Mouse (Mus musculus) kidney, embryonic 14.5 days (tissue): ENCODE results near the gene Ube2i. TPM values are rescaled to one million over a fixed set of nuclear protein-coding genes. Genes with fewer than 3 reads are reported as not detected.
"Not testable (repeated sequence)": the region's sequence is repeated elsewhere in the genome, so short reads cannot be mapped to it uniquely, and the experiment has no call there.

Experiments used
- ATAC-seq: fragments of 200-750 bp; cut with Nextera tagmentation; 2 replicates; pipeline ENCODE4 v1.8.0; 2017; ENCODE audit warnings: moderate number of reproducible peaks, mild to moderate bottlenecking, moderate TSS enrichment, moderate library complexity; ENCODE audit not compliant: low FRiP score, low TSS enrichment
- H3K27ac ChIP-seq: fragments of 300-500 bp; sonication (generic); 2 replicates; pipeline ENCODE4 v1.5.1; 2014; ENCODE audit warnings: low read depth, mild to moderate bottlenecking, low read length, moderate library complexity, mixed read lengths
- H3K27me3 ChIP-seq: fragments of 300-500 bp; sonication (generic); 2 replicates; pipeline ENCODE4 v1.6.1; 2014; ENCODE audit warnings: mild to moderate bottlenecking, low read length; ENCODE audit not compliant: control insufficient read depth, insufficient read depth
- H3K36me3 ChIP-seq: fragments of 300-500 bp; sonication (generic); 2 replicates; pipeline ENCODE4 v1.6.1; 2014; ENCODE audit warnings: low read length, mixed read lengths; ENCODE audit not compliant: control insufficient read depth, insufficient read depth
- H3K4me1 ChIP-seq: fragments of 300-500 bp; sonication (generic); 2 replicates; pipeline ENCODE4 v1.6.1; 2014; ENCODE audit warnings: low read length, mixed read lengths; ENCODE audit not compliant: control insufficient read depth, insufficient read depth
- H3K4me2 ChIP-seq: fragments of 300-500 bp; sonication (generic); replicated peaks from 2 replicates; pipeline ENCODE4 v1.6.1; 2014; ENCODE audit warnings: low read depth, mild to moderate bottlenecking, low read length
- H3K4me3 ChIP-seq: fragments of 300-500 bp; sonication (generic); 2 replicates; pipeline ENCODE4 v1.5.1; 2014; ENCODE audit warnings: mild to moderate bottlenecking, low read length
- H3K9ac ChIP-seq: fragments of 300-500 bp; sonication (generic); 2 replicates; pipeline ENCODE4 v1.6.1; 2014; ENCODE audit warnings: low read depth, mild to moderate bottlenecking, low read length, moderate library complexity
- H3K9me3 ChIP-seq: fragments of 300-500 bp; sonication (generic); 2 replicates; pipeline ENCODE4 v1.6.1; 2016; ENCODE audit warnings: low read length; ENCODE audit not compliant: control insufficient read depth
- WGBS: fragments of 180-500 bp; shearing (Covaris S2); extraction: QIAGEN DNeasy Blood & Tissue Kit; methylation state at CpG from one replicate; pipeline ENCODE4 v1.1.7; 2014; 5-methylcytosine and 5-hydroxymethylcytosine counted together
- polyA plus RNA-seq: library from polyadenylated mRNA; unstranded; fragments of >200 nt; fragmentation: Nextera tagmentation; extraction: Ambion mirVana; gene quantifications from 2 replicates; pipeline ENCODE4 v1.2.1, GENCODE M21; 2014

Gene Ube2i
- polyA plus RNA-seq, 1 experiment from 2014 or later = 744 TPM

DNA sequence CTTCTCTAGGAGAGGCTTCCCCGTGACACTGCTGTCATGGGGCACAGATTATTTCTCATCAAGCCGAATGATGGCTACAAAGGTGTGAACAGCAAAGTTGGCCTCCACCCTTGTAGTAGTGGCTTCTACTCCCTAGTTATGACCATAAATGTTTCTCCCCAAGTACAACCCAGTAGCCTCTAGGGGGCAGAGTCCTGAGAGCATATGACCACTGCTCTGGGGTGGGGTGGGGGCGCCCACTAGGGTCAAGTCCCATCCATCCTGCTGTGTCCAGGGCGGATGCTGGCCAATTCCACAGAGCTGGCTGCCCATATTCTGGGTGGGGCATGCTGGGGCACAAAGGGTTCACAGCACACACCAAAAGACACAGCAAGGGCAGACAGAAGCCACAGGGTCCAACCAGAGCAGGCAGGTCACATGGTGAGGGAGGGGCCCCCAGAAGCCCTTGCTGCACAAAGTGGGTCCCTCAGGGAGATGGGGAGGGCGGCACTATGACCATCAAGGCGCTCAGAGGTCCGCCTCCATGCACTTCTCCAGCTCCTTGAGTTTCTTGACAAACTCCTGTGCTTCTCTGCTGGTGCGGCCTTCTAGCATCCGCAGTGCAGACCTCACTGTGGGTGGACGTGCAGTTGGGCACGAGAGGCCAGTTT is 31.2 kb downstream of the Ube2i start:
- peaks cover 33% of the 10 kb centered on the region for H3K36me3 ChIP-seq
- H3K4me2 ChIP-seq = no peak overlapping the region
- no peak overlapping the region for H3K4me3 ChIP-seq
- H3K4me1 ChIP-seq = peaks cover 16% of the 10 kb centered on the region
- H3K27me3 ChIP-seq = no peaks in the 10 kb centered on the region
- H3K9ac ChIP-seq = no peak overlapping the region
- 88% methylated on average over 11 of the region's 11 CpGs for WGBS
- no peak for ATAC-seq
- H3K9me3 ChIP-seq = no peaks in the 10 kb centered on the region
- no peak overlapping the region for H3K27ac ChIP-seq

DNA sequence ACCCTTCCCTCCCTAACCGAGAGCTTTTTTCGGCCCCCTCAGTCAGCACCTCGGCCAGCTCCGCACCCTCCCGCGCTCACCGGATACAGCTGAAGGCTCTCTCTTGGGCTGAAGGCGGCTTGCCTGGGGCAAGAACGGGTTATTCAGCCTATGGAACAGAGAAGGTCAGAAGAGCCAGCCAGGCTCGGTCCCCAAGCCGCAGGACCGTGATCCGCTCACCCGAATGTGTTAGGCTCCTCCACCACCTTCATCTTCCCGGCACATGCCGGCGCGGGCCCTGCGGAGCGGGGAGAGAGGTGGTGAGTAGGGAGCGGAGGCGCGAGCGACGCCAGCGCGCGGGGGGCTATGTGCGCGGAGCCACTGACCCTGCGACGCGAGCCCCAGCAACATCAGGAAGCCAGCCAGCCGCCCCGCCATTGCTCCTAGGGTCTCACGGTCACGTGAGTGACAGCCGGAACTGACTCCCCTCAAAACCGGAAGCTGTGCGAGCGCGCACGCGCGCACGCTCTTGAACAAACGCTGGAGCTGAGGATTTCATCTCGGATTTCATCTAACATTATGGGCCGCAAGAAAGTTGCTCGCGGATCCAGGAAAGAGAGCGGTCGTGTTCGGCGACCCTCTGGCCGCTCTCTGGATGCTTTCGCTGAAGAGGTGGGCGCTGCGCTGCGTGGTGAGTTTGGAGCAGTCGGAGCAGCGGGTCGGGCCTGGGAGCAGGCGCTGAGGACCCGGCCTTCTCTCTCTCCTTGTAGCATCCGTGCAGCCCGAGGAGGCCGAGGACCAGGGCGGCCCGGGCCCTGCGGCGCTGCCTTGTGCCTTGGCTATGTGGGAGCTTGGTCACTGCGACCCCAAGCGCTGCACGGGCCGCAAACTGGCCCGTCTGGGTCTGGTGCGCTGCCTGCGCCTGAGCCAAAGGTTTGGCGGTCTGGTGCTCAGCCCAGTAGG is 34.5 kb downstream of the Ube2i start, which contains the start of the genes Gnptg and Tsr3:
Gene Gnptg (minus strand): TSS at position 430 of the 942 bp plus-strand sequence.
Gene Tsr3 (plus strand): TSS at position 476 of the 942 bp plus-strand sequence.
- WGBS = under 1% methylated on average over 80 of the region's 80 CpGs
- H3K4me3 ChIP-seq = peak within 1 kb of the TSS; percentile 100
- H3K27ac ChIP-seq = peak within 1 kb of the TSS; percentile 89
- H3K36me3 ChIP-seq = peaks cover 46% of the 10 kb centered on the region
- no peaks in the 10 kb centered on the region for H3K27me3 ChIP-seq
- no peaks in the 10 kb centered on the region for H3K9me3 ChIP-seq
- ATAC-seq = peak; percentile 89
- peak within 1 kb of the TSS; percentile 96 for H3K9ac ChIP-seq
- H3K4me1 ChIP-seq = peaks cover 16% of the 10 kb centered on the region
- H3K4me2 ChIP-seq = peak within 1 kb of the TSS; percentile 66

DNA sequence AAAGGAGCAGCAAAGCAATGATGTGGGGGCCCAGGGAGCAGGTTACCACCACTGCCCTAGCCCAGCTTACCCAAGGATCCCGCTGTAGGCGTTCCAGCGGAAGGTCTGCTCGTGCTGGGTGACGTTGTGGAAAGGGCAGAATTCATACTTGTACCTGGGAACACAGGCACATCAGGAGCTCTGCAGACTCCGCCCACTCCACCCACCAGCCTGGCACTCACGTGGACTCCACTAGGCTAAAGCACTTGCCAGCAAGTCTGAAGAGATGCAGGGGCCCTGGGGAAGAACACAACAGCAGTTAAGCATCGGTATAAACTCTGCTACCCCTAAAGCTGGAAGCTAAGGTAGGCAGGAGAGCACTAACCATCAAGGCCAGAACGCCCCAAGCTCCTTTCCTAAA is 38.8 kb downstream of the Ube2i start:
- no peak for ATAC-seq
- H3K9ac ChIP-seq = no peak overlapping the region
- H3K4me2 ChIP-seq = no peak overlapping the region
- peaks cover 6% of the 10 kb centered on the region; the same call in 1 of the 2 replicates for H3K4me1 ChIP-seq
- H3K4me3 ChIP-seq = no peak overlapping the region
- no peaks in the 10 kb centered on the region for H3K27me3 ChIP-seq
- 90% methylated on average over 9 of the region's 9 CpGs for WGBS
- H3K27ac ChIP-seq = no peak overlapping the region
- H3K9me3 ChIP-seq = no peaks in the 10 kb centered on the region
- peaks cover 30% of the 10 kb centered on the region; the same call in 1 of the 2 replicates for H3K36me3 ChIP-seq

DNA sequence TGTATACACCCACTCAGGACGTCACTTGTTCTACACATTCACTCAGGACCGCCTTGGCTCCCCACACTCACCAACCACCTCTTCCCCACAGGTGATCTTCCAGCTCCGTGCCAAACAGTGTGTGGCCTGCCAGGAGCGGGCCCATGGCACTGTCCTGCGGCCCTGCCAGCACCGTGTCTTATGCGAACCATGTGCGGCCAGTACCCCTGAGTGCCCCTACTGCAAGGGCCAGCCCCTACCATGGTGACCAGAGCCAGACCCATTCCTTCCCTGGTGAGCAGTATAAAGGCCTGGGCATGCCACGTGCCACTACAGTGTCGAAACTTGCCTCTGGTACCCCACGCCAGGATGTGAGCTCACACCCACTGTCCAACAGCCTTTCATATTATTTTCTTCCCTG is 42.8 kb downstream of the Ube2i start:
- not testable (repeated sequence) for H3K4me3 ChIP-seq, H3K9me3 ChIP-seq, H3K27ac ChIP-seq, H3K4me1 ChIP-seq, ATAC-seq, H3K27me3 ChIP-seq, H3K9ac ChIP-seq, H3K4me2 ChIP-seq
- peaks cover 39% of the 10 kb centered on the region; the same call in 1 of the 2 replicates for H3K36me3 ChIP-seq
- 83% methylated on average over 3 of the region's 11 CpGs for WGBS

DNA sequence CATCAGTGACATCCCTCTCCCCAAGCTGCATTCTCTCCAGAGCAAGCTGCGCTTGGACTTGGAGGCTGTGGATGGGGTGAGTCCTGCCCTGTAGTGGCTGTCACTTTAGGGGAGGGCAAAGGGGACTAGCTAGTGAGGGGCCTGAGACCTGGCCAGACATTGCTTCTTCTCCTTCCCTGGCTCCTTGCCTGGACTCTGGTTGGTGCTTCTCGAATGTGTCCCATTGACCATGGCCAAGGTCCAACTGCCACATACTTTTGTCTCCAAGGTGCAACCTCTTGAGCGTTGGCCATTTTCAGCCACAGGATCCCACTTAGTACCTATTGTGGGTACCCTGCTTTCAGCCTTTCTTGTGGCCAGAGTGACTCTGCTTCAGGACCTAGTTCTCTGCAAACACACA is 43.7 kb downstream of the Ube2i start:
- Histone ChIP-seq H3K27me3 (no peaks in the 10 kb centered on the region), H3K36me3 (peaks cover 35% of the 10 kb centered on the region; the same call in 1 of the 2 replicates), H3K9ac (no peak overlapping the region), H3K4me3 (no peak overlapping the region), H3K9me3 (no peaks in the 10 kb centered on the region), H3K27ac (no peak overlapping the region), H3K4me1 (no peaks in the 10 kb centered on the region), H3K4me2 (no peak overlapping the region)
- 93% methylated on average over 3 of the region's 3 CpGs for whole genome bisulfite sequencing
- ATAC-seq = no peak

DNA sequence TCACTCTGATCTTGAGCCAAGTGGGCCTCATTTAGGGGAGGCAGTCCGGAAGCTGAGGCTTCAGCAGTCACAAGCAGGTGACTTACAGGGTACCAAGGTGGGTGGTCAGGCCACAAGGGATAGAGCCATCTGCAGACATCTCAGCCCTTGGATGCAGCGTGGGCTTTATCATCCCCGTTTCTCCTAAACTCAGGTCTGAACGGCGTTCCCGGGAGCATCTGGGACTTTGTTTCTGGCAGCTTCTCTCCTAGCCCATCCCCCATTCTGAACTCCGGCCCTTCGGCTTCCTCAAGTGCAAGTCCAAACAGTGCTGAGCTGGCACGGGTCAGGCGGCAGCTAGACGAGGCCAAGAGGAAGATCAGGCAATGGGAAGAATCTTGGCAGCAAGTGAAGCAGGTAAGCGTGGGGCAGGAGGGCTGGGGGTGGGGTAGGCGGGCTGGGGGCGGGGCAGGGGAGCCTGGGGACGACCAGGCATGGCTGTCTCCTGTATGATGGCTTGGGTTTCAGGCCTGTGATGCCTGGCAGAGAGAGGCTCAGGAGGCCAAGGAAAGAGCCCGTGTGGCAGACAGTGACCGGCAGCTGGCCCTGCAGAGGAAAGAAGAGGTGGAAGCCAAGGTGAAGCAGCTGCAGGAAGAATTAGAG is 44.3 kb downstream of the Ube2i start:
- WGBS = 74% methylated on average over 12 of the region's 17 CpGs
- not testable (repeated sequence) for H3K4me2 ChIP-seq, H3K9me3 ChIP-seq, H3K9ac ChIP-seq, H3K4me1 ChIP-seq, ATAC-seq, H3K4me3 ChIP-seq, H3K27ac ChIP-seq, H3K27me3 ChIP-seq
- H3K36me3 ChIP-seq = peaks cover 29% of the 10 kb centered on the region; the same call in 1 of the 2 replicates

DNA sequence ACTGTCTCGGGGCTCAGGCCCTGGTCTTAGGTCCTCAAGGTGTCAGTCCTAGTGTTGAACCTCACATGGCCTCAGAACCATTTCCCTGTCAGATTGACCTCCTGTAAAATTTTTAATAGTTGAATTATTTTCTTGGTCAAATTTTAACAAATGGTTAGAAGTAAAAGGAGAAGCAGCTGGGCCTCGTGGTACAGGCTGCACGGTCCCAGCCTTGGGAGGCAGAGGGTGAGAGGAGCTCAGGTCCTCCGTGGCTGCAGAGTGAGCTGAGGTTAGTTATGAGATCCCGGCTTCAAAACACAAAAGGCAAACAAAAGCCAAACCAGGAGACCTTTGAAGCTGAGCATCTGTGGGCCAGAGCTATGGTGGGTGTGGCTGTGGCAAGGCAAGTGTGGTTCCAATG is 46.4 kb downstream of the Ube2i start:
- peaks cover 20% of the 10 kb centered on the region; the same call in 1 of the 2 replicates for H3K36me3 ChIP-seq
- H3K27ac ChIP-seq = no peak overlapping the region
- no peak overlapping the region for H3K9ac ChIP-seq
- no peaks in the 10 kb centered on the region for H3K9me3 ChIP-seq
- 88% methylated on average over 5 of the region's 5 CpGs for WGBS
- H3K4me1 ChIP-seq = no peaks in the 10 kb centered on the region
- no peak overlapping the region for H3K4me2 ChIP-seq
- ATAC-seq = no peak
- no peaks in the 10 kb centered on the region for H3K27me3 ChIP-seq
- no peak overlapping the region for H3K4me3 ChIP-seq

DNA sequence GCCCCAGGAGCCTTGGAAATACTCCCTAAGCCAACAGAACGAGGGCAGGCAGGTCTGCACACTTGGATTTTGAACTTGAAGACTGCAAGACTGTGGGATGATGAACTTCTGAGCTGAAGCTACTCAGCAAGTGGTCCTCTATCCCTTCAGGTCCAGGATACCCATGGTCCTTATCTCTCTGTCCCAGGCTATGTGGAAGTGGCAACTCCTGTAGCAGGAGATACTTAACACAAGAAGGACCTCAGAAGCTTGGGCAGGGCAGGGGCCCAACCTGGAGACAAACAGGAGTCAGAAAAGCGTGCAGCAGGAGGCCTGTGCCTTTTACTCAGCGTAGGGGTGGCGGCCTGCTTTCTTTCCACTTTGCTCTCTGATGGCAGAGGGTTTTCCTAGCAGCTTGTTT is 48.8 kb downstream of the Ube2i start:
- H3K4me1 ChIP-seq = peaks cover 6% of the 10 kb centered on the region; the same call in 1 of the 2 replicates
- WGBS = 84% methylated on average over 4 of the region's 4 CpGs
- H3K27me3 ChIP-seq = no peaks in the 10 kb centered on the region
- H3K9ac ChIP-seq = no peak overlapping the region
- H3K36me3 ChIP-seq = peaks cover 13% of the 10 kb centered on the region; the same call in 1 of the 2 replicates
- H3K9me3 ChIP-seq = no peaks in the 10 kb centered on the region
- H3K4me3 ChIP-seq = no peak overlapping the region
- no peak overlapping the region for H3K27ac ChIP-seq
- no peak overlapping the region for H3K4me2 ChIP-seq
- no peak for ATAC-seq
